Mouse (Mus musculus) small intestine, adult 10 weeks (tissue): ENCODE results near the gene Vmn2r66. TPM values are rescaled to one million over a fixed set of nuclear protein-coding genes. Genes with fewer than 3 reads are reported as not detected.

Experiments
- polyA plus RNA-seq: library from polyadenylated mRNA; stranded (reverse); fragments of 350-450 nt; fragmentation: Illumina TruSeq; extraction: RNeasy Lipid Tissue Mini Kit (QIAGEN cat#74804); gene quantifications from one replicate; pipeline ENCODE4 v1.2.3, GENCODE M21; 2014; ENCODE audit warnings: low replicate concordance

Gene Vmn2r66
- not detected for polyA plus RNA-seq

DNA sequence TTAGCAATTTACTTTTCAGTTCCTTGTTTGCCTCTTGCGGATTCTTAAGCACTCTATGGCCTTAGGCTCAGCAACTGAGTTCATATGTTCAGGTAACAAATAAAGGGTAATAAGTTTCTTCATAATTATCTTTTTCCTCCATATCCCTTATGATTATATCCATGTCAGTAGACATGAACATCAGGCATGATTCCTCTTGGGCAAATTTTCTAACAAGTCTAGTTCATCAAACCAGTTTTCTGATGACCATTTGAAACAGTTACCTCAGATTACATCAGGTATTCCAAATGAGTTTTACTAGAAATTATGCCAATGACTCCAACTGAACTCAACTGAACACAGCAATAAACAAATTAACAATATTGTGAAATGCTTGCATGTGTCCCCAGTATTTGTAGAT is at the start of gene Vmn2r66:
Vmn2r66 (minus strand) TSS at position 101 of the 400 bp plus-strand sequence.

DNA sequence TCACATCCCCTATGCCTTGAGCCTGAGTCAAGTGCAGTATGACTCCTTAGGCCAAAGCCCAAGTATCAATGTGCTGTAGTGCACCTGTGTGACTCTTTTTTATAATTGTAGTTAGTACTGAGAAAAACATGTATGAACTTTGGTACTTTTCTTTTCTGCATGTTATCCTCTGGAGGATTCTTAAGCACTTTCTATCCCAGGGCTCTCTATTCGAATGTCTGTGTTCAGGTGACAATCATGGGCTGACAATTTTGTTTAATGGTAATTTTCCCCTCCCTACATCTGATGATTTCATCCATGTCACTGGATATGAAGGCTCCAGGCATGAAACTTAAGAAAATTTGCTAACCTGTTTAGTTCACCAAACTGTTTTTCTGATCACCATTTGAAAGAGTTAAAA is 48.1 kb downstream of the Vmn2r66 start, which contains the start of gene Vmn2r65:
Vmn2r65 (minus strand) TSS at position 101 of the 400 bp plus-strand sequence.

Other genes starting within 250 kb of the Vmn2r66 start
- not detected for gene Olfr291, start 158.7 kb downstream of the Vmn2r66 start, polyA plus RNA-seq
- gene Vmn2r65, start 48.2 kb downstream of the Vmn2r66 start, polyA plus RNA-seq: not detected
- not detected for gene Vmn2r67, start 143.7 kb upstream of the Vmn2r66 start, polyA plus RNA-seq
- not detected for gene Vmn2r68, start 225.5 kb upstream of the Vmn2r66 start, polyA plus RNA-seq